Mouse (Mus musculus) hindbrain, embryonic 16.5 days (tissue): ENCODE measurements around the gene Lrrtm1. TPM values are rescaled to one million over a fixed set of nuclear protein-coding genes. Genes with fewer than 3 reads are reported as not detected.

Experiments
- ATAC-seq: fragments of 200-750 bp; cut with Nextera tagmentation; 2 replicates; pipeline ENCODE4 v1.8.0; 2017; ENCODE audit warnings: moderate TSS enrichment, moderate library complexity
- H3K27ac ChIP-seq: fragments of 300-500 bp; sonication (generic); 2 replicates; pipeline ENCODE4 v1.5.1; 2014; ENCODE audit warnings: low read depth, mild to moderate bottlenecking, control low read depth, low read length, moderate library complexity
- H3K27me3 ChIP-seq: fragments of 300-500 bp; sonication (generic); replicated peaks from 2 replicates; pipeline ENCODE4 v1.6.1; 2014; ENCODE audit warnings: low read length; ENCODE audit not compliant: control insufficient read depth, insufficient read depth
- H3K36me3 ChIP-seq: fragments of 300-500 bp; sonication (generic); 2 replicates; pipeline ENCODE4 v1.6.1; 2014; ENCODE audit warnings: mild to moderate bottlenecking, low read length, moderate library complexity, mixed read lengths; ENCODE audit not compliant: control insufficient read depth, insufficient read depth
- H3K4me1 ChIP-seq: fragments of 300-500 bp; sonication (generic); 2 replicates; pipeline ENCODE4 v1.6.1; 2014; ENCODE audit warnings: low read depth, low read length; ENCODE audit not compliant: control insufficient read depth, insufficient read depth
- H3K4me2 ChIP-seq: fragments of 300-500 bp; sonication (generic); 2 replicates; pipeline ENCODE4 v1.6.1; 2014; ENCODE audit warnings: mild to moderate bottlenecking, low read length, control low read depth, moderate library complexity
- H3K4me3 ChIP-seq: fragments of 300-500 bp; sonication (generic); 2 replicates; pipeline ENCODE4 v1.5.1; 2014; ENCODE audit warnings: mild to moderate bottlenecking, low read length, control low read depth, moderate library complexity
- H3K9ac ChIP-seq: fragments of 300-500 bp; sonication (generic); 2 replicates; pipeline ENCODE4 v1.6.1; 2014; ENCODE audit warnings: low read depth, mild to moderate bottlenecking, control low read depth, low read length, moderate library complexity
- H3K9me3 ChIP-seq: fragments of 300-500 bp; sonication (generic); 2 replicates; pipeline ENCODE4 v1.6.1; 2014; ENCODE audit warnings: mild to moderate bottlenecking, low read length, moderate library complexity; ENCODE audit not compliant: control insufficient read depth
- WGBS: fragments of 180-500 bp; shearing (Covaris S2); extraction: QIAGEN DNeasy Blood & Tissue Kit; methylation state at CpG from one replicate; pipeline ENCODE4 v1.1.7; 2014; 5-methylcytosine and 5-hydroxymethylcytosine counted together
- polyA plus RNA-seq: library from polyadenylated mRNA; unstranded; fragments of >200 nt; fragmentation: Nextera tagmentation; extraction: Ambion mirVana; gene quantifications from 2 replicates; pipeline ENCODE4 v1.2.1, GENCODE M21; 2015

Lrrtm1 gene
- polyA plus RNA-seq, 1 experiment from 2014 or later: 63.7 TPM

- Histone ChIP-seq H3K4me3 (no peak overlapping the region), H3K27ac (no peak overlapping the region), H3K9ac (no peak overlapping the region), H3K36me3 (no peaks in the 10 kb centered on the region), H3K4me1 (peaks cover 2% of the 10 kb centered on the region; the same call in 1 of the 2 replicates), H3K9me3 (no peaks in the 10 kb centered on the region), H3K4me2 (no peak overlapping the region), H3K27me3 (no peaks in the 10 kb centered on the region)
- peak; percentile 60; the same call in 1 of the 2 replicates for ATAC-seq
These were observed 45.9 kb downstream of the Lrrtm1 start for GRCm38 (mm10) chr6:77288402-77288801.

GRCm38 (mm10) chr6:77291415-77291814 is 48.9 kb downstream of the Lrrtm1 start:
- no peaks in the 10 kb centered on the region for H3K9me3 ChIP-seq
- H3K4me2 ChIP-seq: no peak overlapping the region
- peak; percentile 63 for ATAC-seq
- H3K27me3 ChIP-seq: no peaks in the 10 kb centered on the region
- no peaks in the 10 kb centered on the region for H3K36me3 ChIP-seq
- 48% methylated on average over 6 of the region's 6 CpGs for WGBS
- peaks cover 2% of the 10 kb centered on the region; the same call in 1 of the 2 replicates for H3K4me1 ChIP-seq
- no peak overlapping the region for H3K4me3 ChIP-seq
- H3K27ac ChIP-seq: peak overlapping the region; percentile 29; the same call in 1 of the 2 replicates
- no peak overlapping the region for H3K9ac ChIP-seq

DNA sequence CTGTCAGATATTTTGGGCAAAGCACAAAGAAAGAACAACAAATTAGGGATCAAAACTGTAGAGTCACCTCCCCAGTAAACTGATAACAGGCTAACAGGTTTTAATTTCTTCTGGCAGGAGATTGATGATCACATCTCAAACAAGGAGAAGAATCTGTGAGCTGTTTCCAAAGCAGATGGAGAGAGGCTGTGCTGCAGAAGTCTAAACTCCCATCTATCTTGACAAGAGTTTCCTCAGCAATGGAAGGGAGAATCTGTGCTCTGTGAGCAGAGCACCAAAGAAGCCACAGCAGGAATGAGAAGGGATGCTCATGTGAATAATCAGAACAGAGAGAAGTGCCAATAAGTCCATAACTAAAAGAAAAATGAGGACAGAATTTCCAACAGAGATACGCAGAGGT is 58.8 kb downstream of the Lrrtm1 start:
- H3K27ac ChIP-seq: no peak overlapping the region
- WGBS: 76% methylated on average over 1 of the region's 1 CpGs
- no peak overlapping the region for H3K9ac ChIP-seq
- no peak for ATAC-seq
- no peak overlapping the region for H3K4me3 ChIP-seq
- peaks cover 2% of the 10 kb centered on the region; the same call in 1 of the 2 replicates for H3K4me1 ChIP-seq
- no peaks in the 10 kb centered on the region for H3K9me3 ChIP-seq
- no peaks in the 10 kb centered on the region for H3K27me3 ChIP-seq
- no peaks in the 10 kb centered on the region for H3K36me3 ChIP-seq
- no peak overlapping the region for H3K4me2 ChIP-seq

DNA sequence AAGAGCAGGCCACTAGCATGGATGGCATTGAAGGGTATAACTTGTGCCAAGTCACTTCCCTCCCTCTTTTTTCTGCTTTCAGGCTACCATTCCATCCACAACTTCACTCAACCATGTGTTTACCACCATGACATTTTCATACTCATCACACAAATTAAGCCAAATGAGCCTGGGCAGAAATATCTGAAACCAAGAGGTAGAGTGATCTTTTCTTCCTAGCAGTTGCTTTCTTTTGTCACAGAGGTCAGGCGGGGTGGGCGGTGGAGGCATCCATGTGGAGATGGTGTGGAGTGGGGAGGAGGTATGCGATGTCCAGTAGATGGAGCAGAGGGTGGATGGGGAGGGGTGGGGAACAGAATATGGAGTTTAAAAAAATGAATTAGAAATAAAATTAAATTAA is 64.3 kb downstream of the Lrrtm1 start:
- Histone ChIP-seq H3K4me3 (no peak overlapping the region), H3K27ac (no peak overlapping the region), H3K4me2 (no peak overlapping the region), H3K9me3 (no peaks in the 10 kb centered on the region), H3K36me3 (no peaks in the 10 kb centered on the region), H3K4me1 (peaks cover 2% of the 10 kb centered on the region; the same call in 1 of the 2 replicates), H3K27me3 (no peaks in the 10 kb centered on the region), H3K9ac (no peak overlapping the region)
- no peak for ATAC-seq
- WGBS: 84% methylated on average over 3 of the region's 3 CpGs
